In genomic region chr8:120971691-120972469, GRCm38 (mm10) we compare ENCODE assay signal across 8 mouse cellular contexts.
DNase-seq lines count a peak whose midpoint lies in the region; ATAC-seq lines count a peak whose summit lies in the region.

No protein-coding gene starts in this region.

- no peaks in the 10 kb centered on the region for H3K9me3 ChIP-seq in embryonic facial prominence, embryonic 11.5 days (replicated peaks; ENCODE audit: control insufficient read depth, low read length)
- H3K9me3 ChIP-seq in lung, embryonic 15.5 days, result no peaks in the 10 kb centered on the region

- 17% methylated on average over 34 of the region's 34 CpGs for WGBS in embryonic facial prominence, embryonic 11.5 days
- 13% methylated on average over 34 of the region's 34 CpGs for WGBS in lung, embryonic 15.5 days

- H3K27me3 ChIP-seq in embryonic facial prominence, embryonic 11.5 days (ENCODE audit: control insufficient read depth, insufficient read depth, low read length), result peaks cover 25% of the 10 kb centered on the region
- H3K27me3 ChIP-seq in lung, embryonic 15.5 days, result peaks cover 37% of the 10 kb centered on the region

- no peaks in the 10 kb centered on the region for H3K4me1 ChIP-seq in embryonic facial prominence, embryonic 11.5 days (ENCODE audit: control insufficient read depth, insufficient read depth, low read length)
- peaks cover 17% of the 10 kb centered on the region for H3K4me1 ChIP-seq in lung, embryonic 15.5 days

- ATAC-seq in embryonic facial prominence, embryonic 11.5 days (replicated peaks; ENCODE audit: insufficient number of reproducible peaks, low FRiP score, low TSS enrichment, low read depth), result no peak
- peak; percentile 40; the same call in 1 of the 2 replicates for ATAC-seq in lung, embryonic 15.5 days (ENCODE audit: borderline replicate concordance, extremely low read depth, low FRiP score, low TSS enrichment)
- no peak for ATAC-seq in megakaryocyte, adult 5-6 weeks (ENCODE audit: poor library complexity, severe bottlenecking)

- H3K36me3 ChIP-seq in embryonic facial prominence, embryonic 11.5 days (replicated peaks; ENCODE audit: control insufficient read depth, insufficient read depth, low read depth, low read length), result no peaks in the 10 kb centered on the region
- H3K36me3 ChIP-seq in lung, embryonic 15.5 days, result no peaks in the 10 kb centered on the region

- H3K9ac ChIP-seq in embryonic facial prominence, embryonic 11.5 days (replicated peaks; ENCODE audit: low read length), result no peak overlapping the region
- peak overlapping the region; percentile 34 for H3K9ac ChIP-seq in lung, embryonic 15.5 days

- H3K4me2 ChIP-seq in embryonic facial prominence, embryonic 11.5 days (ENCODE audit: low read depth, low read length), result peak overlapping the region; percentile 38
- peak overlapping the region; percentile 69 for H3K4me2 ChIP-seq in lung, embryonic 15.5 days

- H3K27ac ChIP-seq in embryonic facial prominence, embryonic 11.5 days (replicated peaks; ENCODE audit: low read depth, low read length), result no peak overlapping the region
- 0 out of 2 replicates have a peak overlapping the region, but pooled peaks have one; percentile 19 for H3K27ac ChIP-seq in lung, embryonic 15.5 days

- peak; percentile 13 to 24 for DNase-seq in cerebellum, postnatal 36 days
- DNase-seq in cerebellum, adult 9-10 months, result no peak
- peak; percentile 39 for DNase-seq in embryonic facial prominence, embryonic 11.5 days (ENCODE audit: low spot score)
- peak; percentile 63 to 70 for DNase-seq in heart, adult 9 months (ENCODE audit: low spot score in 2 of 2)
- DNase-seq in kidney, adult 8-10 months, result peak; percentile 38 to 59
- DNase-seq in right cerebral cortex, postnatal 4 days, result peak; percentile 20

- H3K4me3 ChIP-seq in embryonic facial prominence, embryonic 11.5 days (ENCODE audit: low read depth, low read length), result peak overlapping the region; percentile 2; the same call in 1 of the 2 replicates
- H3K4me3 ChIP-seq in lung, embryonic 15.5 days, result peak overlapping the region; percentile 29
